Mouse (Mus musculus) E14TG2a.4 (cell line): Measurements from ENCODE around the gene 5530401A14Rik.

Experiments
- H3K27me3 ChIP-seq: 2 replicates; pipeline ENCODE4 v1.6.1; 2014; ENCODE audit warnings: low read length, control low read depth; ENCODE audit not compliant: insufficient read depth
- H3K36me3 ChIP-seq: 2 replicates; pipeline ENCODE4 v1.6.1; 2014; ENCODE audit warnings: low read length, control low read depth; ENCODE audit not compliant: insufficient read depth
- H3K4me1 ChIP-seq: replicated peaks from 2 replicates; pipeline ENCODE4 v1.6.1; 2014; ENCODE audit warnings: low read depth, low read length, control low read depth
- H3K4me3 ChIP-seq: replicated peaks from 2 replicates; pipeline ENCODE4 v1.5.1; 2014; ENCODE audit warnings: mild to moderate bottlenecking, low read length
- H3K9me3 ChIP-seq: 2 replicates; pipeline ENCODE4 v1.6.1; 2014; ENCODE audit warnings: low read length, control low read depth
- CTCF ChIP-seq: conservative IDR thresholded peaks from 2 replicates; pipeline ENCODE4 v1.5.1; 2014; ENCODE audit warnings: low read length
- NANOG ChIP-seq: IDR thresholded peaks from 2 replicates; pipeline ENCODE4 v1.6.1; 2014; ENCODE audit warnings: borderline replicate concordance, low read length, mixed read lengths
- POU5F1 ChIP-seq: IDR thresholded peaks from 2 replicates; pipeline ENCODE4 v1.6.1; 2014; ENCODE audit warnings: low read length, borderline replicate concordance

5530401A14Rik gene

GRCm38 (mm10) chr11:81860250-81860972 lies at the start of gene 5530401A14Rik:
Gene 5530401A14Rik, plus strand, starts transcription at chr11:81860673.
- Histone ChIP-seq H3K27me3 (no peaks in the 10 kb centered on the region; the same call in 1 of the 2 replicates), H3K4me1 (peaks cover 21% of the 10 kb centered on the region), H3K9me3 (no peaks in the 10 kb centered on the region), H3K4me3 (no peak within 1 kb of the TSS), H3K36me3 (no peaks in the 10 kb centered on the region)
- TF ChIP-seq CTCF (no peak), POU5F1 (no peak), NANOG (no peak)

- TF ChIP-seq CTCF (no peak), NANOG (no peak)
- Histone ChIP-seq H3K4me3 (no peak overlapping the region), H3K9me3 (peaks cover 10% of the 10 kb centered on the region), H3K4me1 (no peaks in the 10 kb centered on the region), H3K36me3 (no peaks in the 10 kb centered on the region), H3K27me3 (no peaks in the 10 kb centered on the region)
Measured at GRCm38 (mm10) chr11:81814816-81815215, 45.7 kb upstream of the 5530401A14Rik start.

DNA sequence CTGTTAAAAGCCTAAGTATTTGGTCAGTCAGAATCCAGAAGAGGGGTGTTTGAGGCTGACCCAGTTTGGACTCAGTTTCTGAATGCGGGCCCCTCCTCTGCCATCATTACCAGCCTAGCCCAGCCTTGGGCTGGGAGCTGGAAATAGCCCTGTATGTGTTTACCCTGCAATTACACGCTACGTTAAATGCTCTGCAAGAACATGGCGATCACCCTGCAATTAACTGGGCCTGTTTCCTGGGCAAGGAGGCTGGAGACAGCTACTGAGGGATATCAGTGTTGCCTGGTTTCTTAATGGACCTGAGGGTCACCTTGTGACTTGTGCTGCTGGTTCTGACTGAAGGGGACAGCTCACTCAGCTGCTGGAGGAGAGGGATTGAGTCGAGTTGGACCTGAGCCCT lies 43.9 kb upstream of the 5530401A14Rik start:
- no peaks in the 10 kb centered on the region for H3K4me1 ChIP-seq
- TF ChIP-seq CTCF (no peak), POU5F1 (no peak), NANOG (no peak)

GRCm38 (mm10) chr11:81832381-81832780 lies 28.1 kb upstream of the 5530401A14Rik start:
- peak; percentile 40; the same call in 1 of the 2 replicates for TF ChIP-seq NANOG
- no peak for TF ChIP-seq CTCF
- peak; percentile 39; the same call in 1 of the 2 replicates for TF ChIP-seq POU5F1
- Histone ChIP-seq H3K4me3 (no peak overlapping the region), H3K4me1 (peaks cover 31% of the 10 kb centered on the region), H3K9me3 (no peaks in the 10 kb centered on the region), H3K36me3 (no peaks in the 10 kb centered on the region), H3K27me3 (no peaks in the 10 kb centered on the region)

More for the DNA sequence above, 43.9 kb upstream of the 5530401A14Rik start:
- Histone ChIP-seq H3K9me3 (0 out of 2 replicates have a peak, but pooled peaks cover 2% of the 10 kb centered on the region), H3K36me3 (no peaks in the 10 kb centered on the region), H3K4me3 (no peak overlapping the region), H3K27me3 (no peaks in the 10 kb centered on the region)

GRCm38 (mm10) chr11:81838426-81838825 lies 22.0 kb upstream of the 5530401A14Rik start:
- TF ChIP-seq CTCF (no peak), NANOG (no peak), POU5F1 (no peak)
- Histone ChIP-seq H3K27me3 (no peaks in the 10 kb centered on the region), H3K9me3 (no peaks in the 10 kb centered on the region), H3K36me3 (no peaks in the 10 kb centered on the region), H3K4me3 (no peak overlapping the region), H3K4me1 (peaks cover 12% of the 10 kb centered on the region)

- H3K27me3 ChIP-seq: no peaks in the 10 kb centered on the region
- H3K4me3 ChIP-seq: no peak overlapping the region
- no peaks in the 10 kb centered on the region for H3K36me3 ChIP-seq
- 0 out of 2 replicates have a peak, but pooled peaks cover 3% of the 10 kb centered on the region for H3K4me1 ChIP-seq
- H3K9me3 ChIP-seq: no peaks in the 10 kb centered on the region
- no peak for TF ChIP-seq CTCF
Measured at GRCm38 (mm10) chr11:81841001-81841400, 19.5 kb upstream of the 5530401A14Rik start.

DNA sequence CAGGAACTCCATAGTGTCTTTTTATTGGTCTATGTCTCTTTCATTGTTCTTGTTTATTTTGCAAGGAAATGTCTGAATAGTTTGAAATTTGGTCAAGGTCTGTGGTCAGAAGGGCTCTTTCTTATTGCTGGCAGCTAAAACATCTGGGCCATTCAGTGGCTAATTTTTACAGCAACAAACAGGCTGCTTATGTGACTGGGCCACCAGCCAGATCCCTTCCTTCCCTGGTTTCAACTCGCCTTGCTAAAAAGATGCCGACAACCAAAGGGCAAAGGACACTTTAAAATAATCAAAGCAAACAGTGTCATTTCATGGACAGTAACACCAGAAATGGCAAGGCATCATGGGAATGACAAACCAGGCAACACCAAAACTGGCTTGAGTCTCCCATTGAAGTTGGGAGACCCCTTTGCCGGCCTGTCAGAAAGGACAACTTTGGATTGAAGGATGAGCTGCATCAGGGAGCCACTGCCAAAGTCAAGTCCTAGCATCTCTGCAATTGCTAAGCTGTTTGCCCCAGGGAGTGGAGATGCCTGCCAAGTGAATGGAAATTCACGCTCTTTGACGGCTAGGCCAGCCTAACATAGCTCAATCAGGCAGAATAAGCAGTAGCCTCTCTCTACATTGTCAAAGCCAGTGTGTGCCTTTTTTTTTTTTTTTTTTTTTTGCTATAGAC lies 15.3 kb upstream of the 5530401A14Rik start:
- Histone ChIP-seq H3K36me3 (no peaks in the 10 kb centered on the region), H3K27me3 (no peaks in the 10 kb centered on the region; the same call in 1 of the 2 replicates), H3K9me3 (no peaks in the 10 kb centered on the region), H3K4me1 (no peaks in the 10 kb centered on the region), H3K4me3 (no peak overlapping the region)
- TF ChIP-seq NANOG (no peak), POU5F1 (no peak), CTCF (no peak)

DNA sequence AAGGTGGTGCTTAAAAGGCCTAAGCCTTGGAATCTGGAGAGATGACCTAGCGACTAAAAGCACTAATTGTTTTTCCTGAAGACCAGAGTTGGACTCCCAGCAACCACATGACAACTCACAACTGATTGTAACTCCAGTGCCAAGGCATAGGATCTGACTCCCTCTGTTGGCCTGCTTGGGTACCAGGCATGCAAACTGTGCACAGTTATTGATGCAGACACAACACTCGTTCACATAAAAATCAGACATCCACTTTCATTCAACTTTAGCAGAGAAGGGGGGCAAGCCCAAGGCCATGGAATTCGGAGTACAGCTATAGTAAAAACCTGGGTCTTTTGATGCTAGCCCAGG lies 14.8 kb upstream of the 5530401A14Rik start:
- Histone ChIP-seq H3K27me3 (no peaks in the 10 kb centered on the region; the same call in 1 of the 2 replicates), H3K4me3 (no peak overlapping the region), H3K9me3 (no peaks in the 10 kb centered on the region), H3K36me3 (no peaks in the 10 kb centered on the region), H3K4me1 (no peaks in the 10 kb centered on the region)
- no peak for TF ChIP-seq NANOG
- TF ChIP-seq POU5F1: no peak
- TF ChIP-seq CTCF: no peak
